Mouse (Mus musculus) midbrain, embryonic 16.5 days (tissue): Measurements from ENCODE around the gene Cfap58. TPM values are rescaled to one million over a fixed set of nuclear protein-coding genes. Genes with fewer than 3 reads are reported as not detected.

Experiments
- ATAC-seq: fragments of 200-750 bp; cut with Nextera tagmentation; 2 replicates; pipeline ENCODE4 v1.8.0; 2017; ENCODE audit warnings: moderate TSS enrichment
- H3K27ac ChIP-seq: fragments of 300-500 bp; sonication (generic); 2 replicates; pipeline ENCODE4 v1.5.1; 2014; ENCODE audit warnings: mild to moderate bottlenecking, low read length, mixed read lengths
- H3K27me3 ChIP-seq: fragments of 300-500 bp; sonication (generic); 2 replicates; pipeline ENCODE4 v1.6.1; 2014; ENCODE audit warnings: low read depth, low read length, mixed read lengths; ENCODE audit not compliant: control insufficient read depth, insufficient read depth
- H3K36me3 ChIP-seq: fragments of 300-500 bp; sonication (generic); 2 replicates; pipeline ENCODE4 v1.6.1; 2014; ENCODE audit warnings: mild to moderate bottlenecking, low read length, moderate library complexity, mixed read lengths; ENCODE audit not compliant: control insufficient read depth, insufficient read depth
- H3K4me1 ChIP-seq: fragments of 300-500 bp; sonication (generic); 2 replicates; pipeline ENCODE4 v1.6.1; 2014; ENCODE audit warnings: mild to moderate bottlenecking, low read length, mixed read lengths; ENCODE audit not compliant: control insufficient read depth, insufficient read depth
- H3K4me2 ChIP-seq: fragments of 300-500 bp; sonication (generic); 2 replicates; pipeline ENCODE4 v1.6.1; 2014; ENCODE audit warnings: mild to moderate bottlenecking, low read length, mixed read lengths
- H3K4me3 ChIP-seq: fragments of 300-500 bp; sonication (generic); 2 replicates; pipeline ENCODE4 v1.5.1; 2014; ENCODE audit warnings: low read depth, mild to moderate bottlenecking, low read length, moderate library complexity, mixed read lengths
- H3K9ac ChIP-seq: fragments of 300-500 bp; sonication (generic); 2 replicates; pipeline ENCODE4 v1.6.1; 2014; ENCODE audit warnings: low read depth, low read length, mixed read lengths
- H3K9me3 ChIP-seq: fragments of 300-500 bp; sonication (generic); replicated peaks from 2 replicates; pipeline ENCODE4 v1.6.1; 2014; ENCODE audit warnings: mild to moderate bottlenecking, low read length, mixed read lengths; ENCODE audit not compliant: control insufficient read depth, poor library complexity, severe bottlenecking
- WGBS: fragments of 180-500 bp; shearing (Covaris S2); extraction: QIAGEN DNeasy Blood & Tissue Kit; methylation state at CpG from one replicate; pipeline ENCODE4 v1.1.7; 2014; 5-methylcytosine and 5-hydroxymethylcytosine counted together
- polyA plus RNA-seq: library from polyadenylated mRNA; unstranded; fragments of >200 nt; fragmentation: Nextera tagmentation; extraction: Ambion mirVana; gene quantifications from 2 replicates; pipeline ENCODE4 v1.2.1, GENCODE M21; 2015

Gene Cfap58
- polyA plus RNA-seq, 1 experiment from 2014 or later = 0.90 TPM

DNA sequence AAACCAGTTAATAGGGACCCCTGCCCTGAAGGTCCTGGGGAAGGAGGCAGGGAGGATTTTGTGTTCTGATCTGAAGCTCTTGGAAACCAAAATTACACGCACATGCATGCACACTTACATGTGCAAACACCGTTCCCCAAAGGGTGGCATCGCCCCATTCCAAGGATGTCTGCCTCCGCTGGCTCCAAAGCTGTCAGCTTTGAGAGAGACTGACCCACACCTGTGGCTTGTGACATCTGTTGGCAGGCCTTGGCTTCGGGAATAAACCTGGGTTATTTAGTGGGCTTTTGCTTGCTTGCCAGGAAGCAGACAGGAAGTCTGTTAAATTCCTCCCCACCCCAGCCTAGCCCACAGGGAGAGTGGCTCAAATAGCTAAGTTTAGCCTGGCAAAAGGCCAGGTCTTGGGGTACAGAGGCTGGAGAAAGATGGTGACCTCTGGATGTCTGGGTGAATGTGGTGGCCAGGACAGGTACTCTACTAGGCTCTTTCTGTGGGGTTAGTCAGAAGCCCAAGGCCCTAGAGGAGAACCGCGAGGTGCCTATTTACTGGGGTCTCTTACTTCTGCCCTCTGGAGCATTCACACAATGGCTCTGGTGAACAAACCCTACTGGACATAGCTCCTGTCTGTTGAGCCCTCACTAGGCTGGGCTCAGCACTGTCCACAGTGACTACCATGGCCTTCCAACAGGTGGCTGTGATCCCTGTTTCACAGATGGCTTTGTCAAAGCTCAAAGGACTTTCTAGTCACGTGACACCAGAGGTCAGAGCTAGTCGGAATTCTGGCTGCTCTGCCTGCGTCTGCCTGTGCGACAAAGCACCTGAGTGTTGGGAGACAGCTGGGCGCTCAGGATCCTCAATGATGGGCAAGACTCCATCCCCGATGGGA lies 34.9 kb upstream of the Cfap58 start:
- no peak overlapping the region for H3K27ac ChIP-seq
- no peak for ATAC-seq

DNA sequence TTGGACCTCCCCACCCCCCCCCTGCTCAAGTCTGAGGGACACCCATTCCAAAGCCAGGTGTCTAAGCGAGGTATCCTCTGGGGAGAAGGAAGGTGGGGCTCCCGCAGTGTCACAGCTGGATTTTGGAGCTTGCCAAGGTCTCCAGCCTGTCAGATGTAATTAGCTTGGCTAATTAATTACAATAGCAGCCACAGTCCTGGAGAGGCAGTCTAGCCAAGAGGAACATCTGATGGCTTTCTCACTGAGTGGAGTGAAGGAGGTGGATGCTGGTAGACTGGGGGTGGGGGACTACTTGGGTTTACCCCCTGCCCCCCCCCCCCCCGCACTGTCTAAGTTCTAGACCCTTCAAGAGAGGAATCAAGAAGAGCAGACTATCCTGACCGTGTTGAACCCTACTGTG lies 33.8 kb upstream of the Cfap58 start:
- Histone ChIP-seq H3K9me3 (no peaks in the 10 kb centered on the region), H3K4me1 (peaks cover 2% of the 10 kb centered on the region; the same call in 1 of the 2 replicates), H3K4me2 (no peak overlapping the region), H3K36me3 (no peaks in the 10 kb centered on the region), H3K4me3 (no peak overlapping the region), H3K27me3 (no peaks in the 10 kb centered on the region), H3K27ac (no peak overlapping the region), H3K9ac (no peak overlapping the region)
- no peak for ATAC-seq
- 55% methylated on average over 3 of the region's 4 CpGs for WGBS

More for the DNA sequence above, 34.9 kb upstream of the Cfap58 start:
- Histone ChIP-seq H3K4me1 (no peaks in the 10 kb centered on the region), H3K36me3 (no peaks in the 10 kb centered on the region), H3K4me2 (no peak overlapping the region), H3K27me3 (no peaks in the 10 kb centered on the region), H3K4me3 (no peak overlapping the region), H3K9me3 (no peaks in the 10 kb centered on the region), H3K9ac (no peak overlapping the region)
- WGBS = 77% methylated on average over 13 of the region's 13 CpGs

DNA sequence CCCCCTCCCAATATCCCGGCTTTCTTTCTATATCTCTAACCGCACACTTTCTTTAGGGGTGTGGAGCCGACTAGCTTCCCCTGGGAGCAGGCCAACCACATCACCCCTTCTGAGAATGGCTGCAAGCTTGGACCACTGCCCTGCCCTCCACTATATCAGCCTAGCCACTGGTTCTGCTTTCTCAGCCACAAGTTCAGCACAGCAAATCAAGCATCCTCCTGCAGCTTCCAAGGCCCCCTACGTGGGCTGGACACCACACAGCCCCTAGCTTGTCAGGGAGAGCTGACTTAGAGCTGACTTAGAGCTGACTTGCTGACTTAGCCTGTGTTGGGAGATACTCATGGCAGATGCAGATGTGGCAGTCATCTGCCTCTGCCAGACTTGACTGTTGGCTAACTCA lies 32.4 kb upstream of the Cfap58 start:
- no peak for ATAC-seq
- Histone ChIP-seq H3K9ac (no peak overlapping the region), H3K36me3 (no peaks in the 10 kb centered on the region), H3K27ac (no peak overlapping the region), H3K9me3 (no peaks in the 10 kb centered on the region), H3K27me3 (no peaks in the 10 kb centered on the region), H3K4me1 (peaks cover 8% of the 10 kb centered on the region), H3K4me2 (no peak overlapping the region), H3K4me3 (no peak overlapping the region)
- 84% methylated on average over 4 of the region's 4 CpGs for WGBS

DNA sequence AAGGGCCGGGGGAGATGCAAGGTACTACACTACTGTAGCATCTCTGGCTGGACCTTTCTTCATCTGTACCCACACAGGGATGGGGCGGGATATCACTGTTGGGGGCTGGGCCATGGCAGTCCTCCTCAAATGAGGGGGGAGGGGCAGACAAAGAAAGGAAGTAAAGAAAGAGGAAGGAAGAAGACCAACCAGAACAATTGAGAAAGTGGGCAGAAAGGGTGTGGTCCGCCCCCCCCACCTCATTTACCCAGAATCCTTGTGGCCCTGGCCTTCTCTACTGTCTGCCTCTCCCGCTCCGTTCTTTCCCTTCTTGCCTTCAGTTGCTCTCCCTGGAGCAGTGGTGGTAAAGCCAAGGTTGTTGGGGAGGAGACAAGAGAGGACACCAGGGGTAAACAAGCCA lies 31.9 kb upstream of the Cfap58 start:
- Histone ChIP-seq H3K4me3 (no peak overlapping the region), H3K27me3 (no peaks in the 10 kb centered on the region), H3K4me1 (peaks cover 8% of the 10 kb centered on the region), H3K27ac (no peak overlapping the region), H3K9me3 (no peaks in the 10 kb centered on the region), H3K4me2 (no peak overlapping the region), H3K9ac (no peak overlapping the region), H3K36me3 (no peaks in the 10 kb centered on the region)
- ATAC-seq = no peak
- WGBS = 93% methylated on average over 5 of the region's 5 CpGs

DNA sequence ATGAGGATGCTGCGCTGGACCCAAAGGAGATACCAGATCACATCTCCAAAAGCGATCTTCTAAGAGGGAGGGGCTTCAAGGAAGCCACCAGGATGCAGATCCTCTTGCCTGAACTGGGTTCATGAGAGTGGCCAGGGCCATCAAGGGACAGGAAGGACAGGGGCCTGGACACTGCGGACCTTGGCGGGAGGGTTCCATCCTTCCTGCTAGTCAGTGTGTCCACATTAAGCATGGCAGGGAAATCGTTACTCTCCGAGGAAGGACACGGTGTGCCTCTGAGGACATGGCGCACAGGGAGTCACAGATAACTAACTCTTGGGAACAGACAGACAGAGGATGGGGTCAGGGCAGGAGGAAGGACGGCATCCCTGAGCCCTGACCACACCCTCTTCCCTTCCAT lies 29.9 kb upstream of the Cfap58 start:
- Histone ChIP-seq H3K27me3 (no peaks in the 10 kb centered on the region), H3K36me3 (no peaks in the 10 kb centered on the region), H3K27ac (no peak overlapping the region), H3K4me2 (no peak overlapping the region), H3K9me3 (no peaks in the 10 kb centered on the region), H3K9ac (no peak overlapping the region), H3K4me1 (peaks cover 8% of the 10 kb centered on the region), H3K4me3 (no peak overlapping the region)
- ATAC-seq = no peak
- 98% methylated on average over 9 of the region's 9 CpGs for WGBS

DNA sequence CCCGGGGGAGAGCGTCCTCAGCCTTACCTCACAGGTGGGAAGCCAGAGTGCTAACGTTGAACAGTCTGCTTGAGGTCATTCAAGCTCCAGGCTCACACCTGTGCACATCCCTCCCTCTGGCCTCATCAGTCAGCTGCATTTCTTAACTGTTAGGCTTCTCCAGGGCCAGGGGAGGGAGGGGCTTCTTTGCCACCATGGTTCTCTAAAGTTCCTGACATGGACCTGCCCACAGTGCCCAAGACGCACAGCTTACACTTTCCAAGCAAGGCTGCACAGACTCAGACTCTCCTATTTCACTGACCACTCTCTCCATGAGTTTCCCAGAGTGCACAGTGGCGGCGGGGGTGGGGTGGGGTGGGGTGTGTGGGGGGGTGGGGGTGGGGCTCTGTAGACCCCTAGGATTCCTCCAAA lies 28.5 kb upstream of the Cfap58 start:
- Histone ChIP-seq H3K27ac (peak overlapping the region; percentile 84; the same call in 1 of the 2 replicates), H3K4me1 (peaks cover 8% of the 10 kb centered on the region), H3K4me2 (peak overlapping the region; percentile 58; the same call in 1 of the 2 replicates), H3K4me3 (no peak overlapping the region), H3K9ac (0 out of 2 replicates have a peak overlapping the region, but pooled peaks have one; percentile 8), H3K36me3 (no peaks in the 10 kb centered on the region), H3K9me3 (no peaks in the 10 kb centered on the region), H3K27me3 (no peaks in the 10 kb centered on the region)
- peak; percentile 53 for ATAC-seq
- WGBS = 25% methylated on average over 6 of the region's 6 CpGs

DNA sequence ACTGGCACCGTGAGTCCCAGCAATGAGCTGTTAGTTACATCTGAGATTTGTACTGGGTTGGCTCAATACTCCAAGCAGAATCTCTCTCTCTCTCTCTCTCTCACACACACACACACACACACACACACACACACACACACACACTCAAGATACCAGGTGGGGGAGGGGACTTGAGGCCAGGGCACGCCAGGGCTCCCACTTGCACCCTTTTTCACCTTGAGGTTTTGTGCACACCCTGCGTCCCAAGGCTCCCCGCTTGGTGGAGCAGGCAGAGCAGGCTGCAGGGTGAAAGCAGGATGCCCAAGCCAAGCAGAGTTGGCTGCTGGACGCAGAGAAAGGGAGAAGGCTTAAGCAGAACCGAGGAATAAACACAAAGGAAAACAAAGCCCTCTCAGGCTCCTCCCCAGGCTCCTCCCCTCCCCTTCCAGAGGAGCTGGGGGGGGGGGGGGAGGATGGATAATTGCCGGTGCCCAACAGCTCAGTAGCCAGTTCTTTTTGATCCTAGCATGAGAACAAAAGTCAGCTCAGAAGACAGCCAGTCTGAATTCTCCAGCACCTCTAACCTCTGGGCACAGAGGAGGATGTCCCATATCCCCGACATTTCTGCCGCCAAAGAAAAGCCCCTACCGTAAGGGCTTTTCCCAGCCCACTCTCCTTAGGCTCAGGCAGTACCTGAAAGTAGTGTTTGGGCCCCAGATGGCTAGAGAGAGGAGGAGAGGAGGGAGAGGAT lies 27.9 kb upstream of the Cfap58 start:
- Histone ChIP-seq H3K4me3 (peak overlapping the region; percentile 23), H3K27ac (peak overlapping the region; percentile 84), H3K4me2 (peak overlapping the region; percentile 58), H3K36me3 (no peaks in the 10 kb centered on the region), H3K9ac (peak overlapping the region; percentile 63), H3K27me3 (no peaks in the 10 kb centered on the region), H3K4me1 (peaks cover 8% of the 10 kb centered on the region), H3K9me3 (no peaks in the 10 kb centered on the region)
- peak; percentile 84 for ATAC-seq
- under 1% methylated on average over 10 of the region's 10 CpGs for WGBS

DNA sequence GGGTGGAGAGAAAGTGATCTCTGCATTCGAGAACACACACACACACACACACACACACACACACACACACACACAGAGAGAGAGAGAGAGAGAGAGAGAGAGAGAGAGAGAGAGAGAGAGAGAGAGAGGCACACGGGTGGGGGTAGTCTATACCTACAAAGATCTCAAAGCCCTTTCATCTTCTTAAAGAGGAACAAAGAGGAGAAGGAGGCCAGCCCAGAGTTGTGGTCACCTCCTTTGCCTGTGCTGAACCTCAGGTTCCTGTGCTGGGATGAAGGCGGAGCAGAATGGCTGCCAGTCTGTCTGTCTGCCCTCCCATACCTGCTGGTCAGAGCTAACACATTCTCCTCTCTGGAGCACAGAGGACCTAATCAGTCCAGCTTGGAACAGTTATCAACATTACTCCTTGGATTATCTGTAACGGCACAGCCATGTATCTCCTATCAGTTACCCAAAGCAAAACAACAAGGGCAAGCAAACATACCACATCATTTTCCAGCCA lies 27.3 kb upstream of the Cfap58 start:
- Histone ChIP-seq H3K4me1 (peaks cover 8% of the 10 kb centered on the region), H3K36me3 (no peaks in the 10 kb centered on the region), H3K4me2 (peak overlapping the region; percentile 58; the same call in 1 of the 2 replicates), H3K27me3 (no peaks in the 10 kb centered on the region), H3K27ac (peak overlapping the region; percentile 84), H3K9ac (0 out of 2 replicates have a peak overlapping the region, but pooled peaks have one; percentile 63), H3K9me3 (no peaks in the 10 kb centered on the region), H3K4me3 (no peak overlapping the region)
- WGBS = 30% methylated on average over 4 of the region's 4 CpGs
- ATAC-seq = no peak
